Mouse (Mus musculus) olfactory bulb, adult 2 months (tissue): ENCODE measurements at regions not wholly inside any gene's neighbourhood (a gene's known extent, or its start where the extent isn't known, plus 50 kb on each side); places are given as distances from the start of the nearest gene placed in this dataset.

Experiments
- CTCF ChIP-seq: fragments of 200-500 bp; IDR thresholded peaks from 2 replicates; pipeline ENCODE4 v1.5.1; 2012; ENCODE audit warnings: low read depth, mild to moderate bottlenecking, low read length, moderate library complexity; ENCODE audit not compliant: insufficient read depth
- POLR2A ChIP-seq: fragments of 200-500 bp; IDR thresholded peaks from 2 replicates; pipeline ENCODE4 v1.6.1; 2012; ENCODE audit warnings: mild to moderate bottlenecking, low read depth, low read length, moderate library complexity; ENCODE audit not compliant: insufficient read depth

- no peak for TF ChIP-seq POLR2A
- no peak for TF ChIP-seq CTCF
Measured at GRCm38 (mm10) chr5:18082219-18082618, 119.9 kb downstream of the Gnat3 start.
